Mouse (Mus musculus): ENCODE measurements around the gene Cfap126.
"Not testable (repeated sequence)": the region's sequence is repeated elsewhere in the genome, so short reads cannot be mapped to it uniquely, and the experiment has no call there.

GRCm38 (mm10) chr1:171066583-171066982 is 47.1 kb upstream of the Cfap126 start:
- TF ChIP-seq CTCF (IDR thresholded peaks at IDR 0.05; ENCODE audit: control insufficient read depth, insufficient read depth, insufficient read length); MAX (IDR thresholded peaks at IDR 0.05); USF1 (IDR thresholded peaks at IDR 0.05; ENCODE audit: low read depth); MYOD1 (IDR thresholded peaks at IDR 0.05; ENCODE audit: control insufficient read depth, insufficient read length, low read depth); MYOG (IDR thresholded peaks at IDR 0.05; ENCODE audit: control insufficient read depth, extremely low read depth, insufficient read length): not testable (repeated sequence)
